Mouse (Mus musculus): Measurements from ENCODE around the gene Rad9a. TPM values are rescaled to one million over a fixed set of nuclear protein-coding genes. Genes with fewer than 3 reads are reported as not detected.

The Rad9a gene
- total RNA-seq, 2 experiments from 2014 or later = 4.7 to 5.0 TPM

DNA sequence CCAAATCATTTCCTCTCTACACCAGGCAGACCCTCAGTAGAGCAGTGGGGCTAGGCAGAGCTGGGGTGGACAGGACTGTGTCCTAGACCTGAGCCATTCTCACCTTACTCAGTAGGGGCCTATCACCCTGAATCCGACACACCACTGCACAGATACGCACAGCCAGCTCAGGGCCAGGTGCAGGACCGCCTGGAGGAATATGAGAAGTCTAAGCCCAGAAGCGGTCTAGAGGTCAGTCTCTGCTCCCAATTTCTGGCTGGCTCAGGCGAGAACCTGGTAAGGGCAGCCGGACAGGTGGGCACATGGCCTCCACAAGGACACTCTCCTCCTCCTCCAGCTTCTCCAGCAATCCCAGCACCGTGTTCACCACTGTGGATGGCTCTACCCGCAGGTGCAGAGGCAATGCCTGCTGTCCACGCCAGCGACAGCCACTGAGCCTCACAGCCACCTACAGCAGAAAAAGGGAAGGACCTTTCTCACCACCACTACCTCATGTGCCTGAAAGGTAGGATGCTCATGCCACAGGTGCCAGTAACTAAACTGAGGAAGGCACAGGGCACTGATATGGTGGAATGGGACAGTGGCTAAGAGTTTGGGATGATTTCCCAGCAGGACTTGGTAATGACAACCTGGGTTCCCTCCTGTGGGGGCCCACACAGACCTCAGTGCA is 30.6 kb downstream of the Rad9a start:
- intact Hi-C loops (cut with DNase I) = loop anchor here (1.0 to 5.0 kb wide), 2 partner anchors 17 to 56 kb away; no protein-coding TSS in a partner anchor

DNA sequence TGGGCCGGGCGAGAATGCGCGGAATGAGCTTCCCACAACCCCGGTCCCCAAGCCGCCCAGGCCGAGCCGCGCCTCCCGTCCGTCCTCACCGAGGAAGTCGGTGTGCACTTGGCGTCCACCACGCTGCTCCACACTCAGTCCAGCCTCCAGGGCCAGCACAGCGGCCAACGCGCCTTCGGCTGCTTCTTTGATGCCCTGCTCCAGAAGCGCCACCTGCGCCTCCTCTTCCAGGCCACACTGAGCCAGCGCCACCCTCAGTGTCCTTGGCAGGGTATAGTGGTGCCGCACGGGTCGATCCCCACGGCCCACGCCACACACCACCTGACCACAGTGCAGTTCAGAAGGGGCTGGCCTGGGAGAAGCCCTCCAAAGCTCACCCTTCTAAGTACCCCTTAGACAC is 31.7 kb downstream of the Rad9a start:
- intact Hi-C loops (cut with DNase I) = loop anchor here (5.0 kb wide), 1 partner anchor 57 kb away; no protein-coding TSS in a partner anchor

More for the DNA sequence above, 30.6 kb downstream of the Rad9a start:
- DNase-seq = no peak

GRCm38 (mm10) chr19:4169378-4169784 is 32.1 kb downstream of the Rad9a start:
- intact Hi-C loops (cut with DNase I) = no loop called here
- DNase-seq = peak; percentile 99 to 100

More for the DNA sequence above, 31.7 kb downstream of the Rad9a start:
- no peak for DNase-seq

- intact Hi-C loops (cut with DNase I) = no loop called here
These were observed 34.6 kb downstream of the Rad9a start for GRCm38 (mm10) chr19:4166678-4167476.

DNA sequence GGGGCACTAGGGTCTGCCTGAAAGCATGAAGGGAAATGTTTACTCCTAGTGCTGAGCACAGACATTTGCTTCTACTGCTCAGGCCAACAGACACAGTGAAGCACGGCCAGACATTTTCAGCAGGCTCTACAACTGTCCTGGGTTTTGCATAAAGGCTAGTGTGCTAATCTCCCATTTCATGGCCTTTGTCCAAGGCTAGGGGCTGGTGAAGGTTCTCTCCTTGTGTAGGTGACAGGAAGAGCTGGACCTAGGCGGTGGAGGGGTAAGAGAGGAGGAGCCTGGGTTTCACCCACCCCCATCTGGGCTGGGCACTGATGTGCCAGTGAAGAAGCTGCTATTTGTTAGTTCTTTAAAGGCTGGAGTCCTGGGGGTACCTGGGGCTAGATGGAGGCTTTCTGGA is 36.7 kb downstream of the Rad9a start:
- DNase-seq = no peak
- intact Hi-C loops (cut with DNase I) = loop anchor here (5.0 kb wide), 1 partner anchor 33 kb away; no protein-coding TSS in a partner anchor

More at GRCm38 (mm10) chr19:4166678-4167476, 34.6 kb downstream of the Rad9a start:
- peak in 1 of 2 experiments; percentile 57 for DNase-seq

DNA sequence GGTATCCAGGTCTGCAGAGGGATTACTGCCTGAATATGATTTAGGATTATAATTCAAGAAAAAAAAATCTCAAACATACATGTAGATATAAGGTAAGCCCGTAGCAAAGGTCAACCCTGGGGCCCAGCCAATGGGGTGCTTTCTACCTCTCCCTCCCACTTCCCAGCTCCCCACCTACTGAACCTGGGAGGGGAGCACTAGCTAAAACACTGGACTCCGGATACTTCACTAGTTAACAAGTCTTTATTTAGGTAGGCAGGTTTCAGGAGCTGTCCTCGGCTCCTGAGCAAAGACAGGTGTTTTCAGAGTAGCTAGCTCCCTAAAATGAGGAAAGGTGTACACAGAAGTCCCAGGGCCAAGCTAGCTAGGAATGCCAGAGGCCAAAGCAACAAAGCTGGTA is 37.4 kb downstream of the Rad9a start:
- DNase-seq = no peak
- intact Hi-C loops (cut with DNase I) = loop anchor here (5.0 kb wide), 1 partner anchor 33 kb away; no protein-coding TSS in a partner anchor

- DNase-seq = no peak
These were observed 37.9 kb downstream of the Rad9a start for GRCm38 (mm10) chr19:4163543-4163887.

GRCm38 (mm10) chr19:4162646-4163542 is 38.6 kb downstream of the Rad9a start, which contains the start of gene Rps6kb2:
Gene Rps6kb2 (minus strand): TSS chr19:4163354.
- DNase-seq = peak; percentile 95 to 97
- intact Hi-C loops (cut with DNase I) = loop anchor here (2.0 to 5.0 kb wide), 2 partner anchors 14 to 34 kb away; partner anchors contain the start of gene Coro1b

More at GRCm38 (mm10) chr19:4163543-4163887, 37.9 kb downstream of the Rad9a start:
- intact Hi-C loops (cut with DNase I) = loop anchor here (2.0 to 5.0 kb wide), 2 partner anchors 15 to 34 kb away; partner anchors contain the start of gene Coro1b

GRCm38 (mm10) chr19:4159049-4159448 is 42.4 kb downstream of the Rad9a start:
- intact Hi-C loops (cut with DNase I) = no loop called here
- DNase-seq = no peak

- DNase-seq = no peak
- intact Hi-C loops (cut with DNase I) = no loop called here
These were observed 44.7 kb downstream of the Rad9a start for GRCm38 (mm10) chr19:4156771-4157170.

- DNase-seq = no peak
- intact Hi-C loops (cut with DNase I) = no loop called here
These were observed 45.3 kb downstream of the Rad9a start for GRCm38 (mm10) chr19:4156073-4156579.

DNA sequence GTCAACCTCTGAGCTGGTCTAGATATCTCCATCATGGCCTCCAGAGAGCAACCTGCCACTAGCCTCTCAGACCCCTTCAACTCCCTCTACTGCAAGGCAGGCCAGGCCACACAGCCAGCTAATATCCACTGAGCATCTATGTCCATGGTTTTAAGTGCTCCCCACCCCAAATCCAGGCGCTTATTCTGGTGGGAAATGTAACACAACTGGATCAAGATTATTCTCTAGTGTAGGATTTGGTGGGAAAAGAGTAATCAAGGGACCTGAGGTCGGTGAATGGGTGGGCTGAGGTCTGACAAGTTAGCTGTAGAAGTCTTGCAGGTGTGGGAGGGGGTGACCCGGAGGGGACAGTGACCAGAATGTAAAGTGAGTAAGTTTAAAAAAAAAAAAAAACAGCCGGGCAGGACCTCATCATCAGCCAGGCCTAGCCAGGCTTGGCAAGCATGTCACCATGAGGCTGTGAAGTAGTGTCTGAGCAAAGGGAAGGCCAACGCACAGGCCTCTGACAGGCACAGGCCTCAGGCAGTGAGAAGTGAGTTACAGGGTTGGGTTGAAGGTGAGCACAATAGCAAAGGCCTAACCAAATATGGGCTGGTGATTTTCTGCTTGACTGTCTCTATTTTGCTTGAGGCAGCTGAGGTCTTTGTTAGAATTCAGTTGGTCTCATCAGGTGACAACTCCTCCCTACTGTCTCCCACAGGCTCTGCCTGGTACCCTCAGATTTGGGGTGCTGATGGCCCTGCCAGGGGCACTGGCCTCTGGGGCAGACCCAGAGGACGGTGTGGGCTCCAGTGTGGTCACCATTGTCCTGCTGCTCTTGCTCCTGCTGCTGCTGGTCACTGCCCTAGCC is 46.0 kb downstream of the Rad9a start:
- no peak for DNase-seq
- intact Hi-C loops (cut with DNase I) = no loop called here

DNA sequence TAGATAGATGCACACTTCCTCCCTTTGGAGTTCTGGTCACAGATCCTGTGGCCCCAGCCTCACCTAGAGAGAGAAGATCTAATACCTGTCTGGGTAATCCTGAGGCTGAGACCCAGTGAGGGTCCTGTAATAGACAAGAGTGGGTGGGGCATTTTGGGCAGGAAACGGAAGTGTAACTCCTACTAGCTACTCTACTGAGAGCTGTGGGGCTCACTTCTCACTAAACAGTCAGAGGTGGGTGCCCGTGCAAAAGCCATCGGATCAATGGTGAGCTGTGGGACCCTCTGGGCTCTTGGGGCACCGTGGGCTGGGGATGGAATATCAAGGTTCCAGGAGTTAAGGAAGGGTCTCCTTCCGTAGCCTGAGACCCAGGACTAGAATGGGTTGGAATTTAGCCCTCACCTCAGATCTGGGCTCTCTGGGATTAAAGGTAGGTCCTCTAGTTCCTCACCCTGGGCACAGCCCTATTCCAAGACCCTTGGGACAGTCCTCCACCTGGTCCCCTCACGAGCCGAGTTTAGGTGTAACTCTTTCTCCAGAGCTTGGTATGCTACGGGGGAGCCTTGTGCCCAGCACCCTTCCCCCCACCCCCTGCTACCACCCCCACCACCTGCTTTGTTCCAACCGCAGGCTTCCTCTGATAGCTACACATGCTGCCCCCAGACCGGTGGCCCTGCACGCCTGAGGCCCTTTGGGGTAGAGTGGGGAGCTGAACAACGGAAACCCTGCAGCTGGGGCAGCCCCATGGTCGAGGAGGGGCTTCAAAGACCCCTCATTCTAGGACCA is 46.8 kb downstream of the Rad9a start:
- DNase-seq = no peak

DNA sequence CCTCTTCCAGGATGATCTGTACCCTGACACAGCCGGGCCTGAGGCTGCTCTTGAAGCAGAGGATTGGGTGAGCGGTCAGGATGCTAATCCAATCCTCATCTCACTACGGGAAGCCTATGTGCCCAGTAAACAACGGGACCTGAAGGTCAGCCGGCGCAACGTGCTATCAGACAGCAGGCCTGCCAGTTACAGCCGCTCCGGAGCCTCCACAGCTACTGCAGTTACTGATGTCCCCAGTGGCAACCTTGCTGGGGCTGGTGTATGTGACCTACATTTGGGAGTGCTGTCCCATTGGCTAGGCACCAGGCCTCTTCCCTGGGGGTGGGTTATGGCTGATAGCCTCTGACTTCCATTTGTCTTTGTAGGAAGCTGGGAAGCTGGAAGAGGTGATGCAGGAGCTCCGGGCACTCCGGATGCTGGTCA is 48.2 kb downstream of the Rad9a start, which contains the start of gene Ptprcap:
Gene Ptprcap, plus strand, starts transcription at position 373 of the 423 bp plus-strand sequence.
- DNase-seq = peak in 1 of 2 experiments; percentile 57
- intact Hi-C loops (cut with DNase I) = no loop called here

More for the DNA sequence above, 46.8 kb downstream of the Rad9a start:
- intact Hi-C loops (cut with DNase I) = no loop called here

DNA sequence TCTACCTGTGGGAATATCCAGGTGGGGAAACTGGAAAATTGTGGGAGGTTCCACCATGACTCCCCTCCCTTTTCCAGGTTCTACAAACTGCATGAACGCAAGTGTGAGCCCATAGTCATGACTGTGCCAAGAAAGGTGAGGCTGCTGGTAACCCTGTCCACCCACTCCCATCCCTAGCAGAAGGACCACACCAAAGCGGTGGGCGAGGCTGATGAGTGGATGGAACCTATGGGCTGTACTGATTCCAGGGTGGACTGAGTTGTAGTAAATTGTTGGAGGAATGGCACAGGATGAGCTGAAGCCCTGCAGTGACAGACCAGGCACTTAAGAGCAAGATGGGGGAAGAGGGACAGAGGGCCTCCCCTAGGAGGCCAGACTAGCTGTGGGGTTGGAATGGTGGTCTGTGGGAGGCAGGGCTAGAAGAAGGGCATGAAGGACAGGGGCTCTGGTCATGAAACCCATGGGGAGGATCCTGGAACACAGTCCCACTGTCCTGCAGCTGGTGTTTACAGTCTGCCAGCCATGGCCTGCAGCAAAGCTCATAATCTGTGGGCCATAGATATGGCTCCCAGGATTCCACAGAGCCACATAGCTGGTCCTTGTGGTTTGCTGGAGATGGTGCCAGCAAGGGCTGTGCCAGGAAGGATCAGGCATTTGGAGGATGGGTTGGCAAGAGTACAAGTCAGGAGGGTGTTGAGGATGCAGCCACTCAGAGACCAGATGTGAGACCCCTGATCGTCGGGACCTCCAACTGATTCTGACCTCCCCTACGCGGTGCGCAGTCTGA is 48.8 kb downstream of the Rad9a start:
- intact Hi-C loops (cut with DNase I) = no loop called here
- DNase-seq = no peak

DNA sequence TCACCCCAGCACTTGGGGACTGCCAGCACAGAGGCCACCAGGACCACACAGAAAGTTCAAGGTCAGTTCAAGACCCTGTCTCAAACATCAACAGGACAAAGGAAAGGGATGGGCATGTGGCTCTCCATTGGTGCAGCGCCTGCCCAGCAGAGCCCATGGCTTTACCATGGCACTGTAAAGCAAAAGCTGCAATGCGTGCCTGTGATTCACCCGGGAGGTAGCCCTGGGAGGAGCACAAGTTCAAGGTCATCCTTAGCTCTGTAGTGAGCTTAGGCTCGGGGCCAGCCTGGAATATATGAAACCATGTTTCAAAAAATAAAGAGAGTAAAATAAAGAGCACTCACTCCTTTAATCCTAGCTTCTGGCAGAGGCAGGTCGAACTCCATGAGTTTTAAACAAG is 49.6 kb downstream of the Rad9a start:
- intact Hi-C loops (cut with DNase I) = no loop called here
- no peak for DNase-seq

DNA sequence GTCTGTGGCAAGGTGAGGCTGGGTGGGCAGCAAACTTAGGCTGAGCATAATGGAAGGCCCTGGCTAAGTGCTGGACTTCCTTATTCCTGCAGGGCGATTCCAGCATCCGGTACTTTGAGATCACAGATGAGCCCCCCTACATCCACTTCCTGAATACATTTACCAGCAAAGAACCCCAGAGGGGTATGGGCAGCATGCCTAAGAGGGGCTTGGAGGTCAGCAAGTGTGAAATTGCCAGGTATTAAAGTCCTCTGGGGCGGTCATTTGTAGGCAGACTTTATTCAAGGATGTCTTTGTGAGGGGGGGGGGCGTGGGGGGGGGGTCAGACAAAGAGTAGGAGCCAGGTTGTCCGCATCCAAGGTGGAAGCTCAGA is 50.0 kb downstream of the Rad9a start:
- no peak for DNase-seq
- intact Hi-C loops (cut with DNase I) = no loop called here

All from heart, postnatal 14 days (tissue).